Mouse (Mus musculus): ENCODE measurements around the gene Prap1.
"Not testable (repeated sequence)": the region's sequence is repeated elsewhere in the genome, so short reads cannot be mapped to it uniquely, and the experiment has no call there.

The Prap1 gene

DNA sequence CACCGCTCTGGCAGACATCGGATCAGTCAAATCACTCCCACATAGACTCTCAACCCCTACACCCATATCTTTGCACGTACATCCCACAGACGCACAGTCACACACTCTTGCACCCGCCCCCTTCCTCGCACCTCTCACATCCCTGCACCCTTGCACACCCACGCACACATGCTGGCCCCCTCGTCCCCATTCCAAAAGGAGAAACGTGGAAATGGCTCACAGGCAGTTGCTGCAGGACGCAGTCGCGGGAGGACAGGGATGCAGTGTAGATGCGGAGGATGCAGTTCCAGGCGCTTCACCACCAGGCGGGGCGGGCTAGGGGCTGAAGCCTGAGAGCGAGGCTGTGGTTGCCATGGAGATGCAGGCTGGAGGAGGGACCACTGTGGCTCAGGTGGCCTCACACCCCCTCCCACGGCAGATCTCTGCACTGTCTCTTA is 10.9 kb upstream of the Prap1 start, which contains the start of gene Caly:
Caly (minus strand) TSS at position 307 of the 437 bp plus-strand sequence.
- DNase-seq: peak; percentile 92

DNA sequence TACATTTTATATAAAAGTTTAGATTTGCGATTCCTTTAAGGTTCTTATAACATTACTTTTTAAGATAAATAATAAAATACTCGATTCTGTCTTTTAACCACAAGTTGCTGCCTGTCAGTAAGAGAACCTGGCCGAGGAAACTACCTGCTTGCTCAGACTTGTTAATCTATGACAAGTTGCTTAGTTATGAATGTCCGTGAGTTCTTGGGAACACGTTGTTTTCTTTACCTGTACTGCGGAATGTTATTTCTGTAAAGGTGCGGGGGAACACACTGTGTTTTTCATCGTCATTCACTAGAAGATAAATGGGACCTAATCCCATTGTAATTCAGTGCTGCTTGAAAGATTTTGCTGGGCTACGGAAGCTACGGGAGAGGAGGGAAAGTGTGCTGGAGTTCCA is 2.6 kb upstream of the Prap1 start:
- DNase-seq: no peak

DNA sequence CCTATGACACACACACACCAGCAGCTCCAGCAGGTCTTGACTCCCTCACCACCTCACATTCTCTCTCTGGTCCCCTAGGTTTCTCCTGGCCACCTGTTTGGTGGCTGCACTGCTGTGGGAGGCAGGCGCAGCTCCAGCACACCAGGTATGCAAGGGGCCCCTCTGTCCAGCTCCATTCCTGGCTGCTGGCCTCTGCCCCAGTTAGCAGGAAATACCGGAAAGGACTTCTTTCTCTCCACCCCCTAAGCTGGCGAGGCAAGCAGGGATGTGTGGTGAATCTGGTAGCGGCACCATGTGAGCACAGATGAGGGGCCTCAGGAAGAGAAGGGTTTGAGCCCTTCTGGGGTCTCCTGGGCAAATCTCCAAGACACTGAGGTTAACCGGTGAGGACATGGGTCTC is 1.8 kb downstream of the Prap1 start:
- no peak for DNase-seq

DNA sequence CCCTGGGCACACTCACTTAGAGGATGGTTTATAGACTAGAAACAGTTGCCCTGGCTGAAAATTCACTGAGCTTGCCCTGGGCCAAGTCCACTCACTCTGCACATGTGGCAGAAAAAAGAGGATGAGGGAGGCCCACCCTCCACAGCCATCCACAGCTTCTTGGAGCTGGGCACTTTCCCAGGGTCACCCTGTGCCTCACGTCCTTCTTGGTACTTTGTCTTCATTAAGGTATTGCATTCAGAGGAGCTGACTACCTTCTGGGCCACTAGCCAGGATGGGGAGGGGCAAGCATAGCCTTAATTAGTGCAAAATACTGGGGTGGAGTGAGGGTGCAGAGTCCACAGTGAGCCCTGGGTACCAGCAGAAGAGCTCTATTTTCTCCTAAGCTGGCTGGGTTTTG is 2.4 kb downstream of the Prap1 start:
- no peak for DNase-seq

DNA sequence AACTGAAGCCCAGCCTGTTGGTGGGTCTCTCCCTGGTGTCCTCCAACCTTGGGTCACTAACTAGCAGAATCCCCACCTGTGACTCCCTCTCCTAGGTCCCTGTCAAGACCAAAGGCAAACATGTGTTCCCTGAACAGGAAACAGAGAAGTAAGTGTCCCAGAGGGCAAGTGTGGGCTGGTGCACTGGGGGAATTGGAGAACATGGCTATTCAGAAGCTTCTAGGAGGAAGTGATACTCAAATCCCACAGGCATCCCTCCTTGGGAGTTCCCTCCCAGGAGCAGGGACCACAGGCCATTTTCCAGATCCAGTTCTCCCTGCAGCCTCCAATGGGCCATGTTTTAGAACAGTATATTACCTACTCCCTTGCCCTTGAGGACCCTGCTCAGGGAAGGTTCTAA is 2.9 kb downstream of the Prap1 start:
- DNase-seq: no peak

DNA sequence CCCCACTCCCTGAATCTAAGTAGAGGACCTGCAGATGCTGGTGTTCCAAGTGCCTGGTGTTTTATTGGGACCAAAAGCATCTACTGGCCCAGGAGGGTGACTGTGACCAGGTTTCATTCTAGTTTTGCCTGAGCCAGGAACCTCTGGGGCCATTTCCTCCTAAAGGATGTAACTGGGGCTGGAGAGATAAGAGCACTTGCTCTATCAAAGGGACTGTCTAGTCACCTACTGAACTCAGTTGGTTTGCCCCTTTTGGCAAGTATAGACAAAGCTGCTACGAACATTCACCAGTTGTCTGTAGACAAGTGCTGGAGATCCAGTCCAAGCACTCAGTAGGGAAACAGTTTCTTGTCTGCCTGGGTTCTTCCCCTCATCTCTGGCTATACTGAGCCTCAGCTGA is 5.3 kb downstream of the Prap1 start:
- DNase-seq: no peak

DNA sequence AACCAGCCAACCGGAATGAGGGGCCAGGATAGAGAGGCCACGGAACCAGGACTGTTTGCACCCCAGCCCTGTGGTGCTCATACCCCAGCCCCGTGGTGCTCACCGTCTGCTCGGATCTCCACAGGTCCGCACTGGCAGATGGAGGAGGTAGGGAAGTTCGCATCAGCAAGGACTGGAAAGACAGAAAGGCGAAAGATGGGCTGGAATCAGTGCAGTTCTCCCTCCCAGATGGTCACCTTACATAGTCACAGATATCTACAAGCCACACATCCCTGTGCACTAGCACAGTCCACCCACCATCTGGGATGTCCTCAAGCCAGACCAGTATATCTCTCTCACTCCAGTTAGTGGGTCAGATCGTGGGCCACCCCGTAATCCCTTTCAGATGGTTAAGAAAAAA is 8.3 kb downstream of the Prap1 start:
- peak; percentile 24 for DNase-seq

DNA sequence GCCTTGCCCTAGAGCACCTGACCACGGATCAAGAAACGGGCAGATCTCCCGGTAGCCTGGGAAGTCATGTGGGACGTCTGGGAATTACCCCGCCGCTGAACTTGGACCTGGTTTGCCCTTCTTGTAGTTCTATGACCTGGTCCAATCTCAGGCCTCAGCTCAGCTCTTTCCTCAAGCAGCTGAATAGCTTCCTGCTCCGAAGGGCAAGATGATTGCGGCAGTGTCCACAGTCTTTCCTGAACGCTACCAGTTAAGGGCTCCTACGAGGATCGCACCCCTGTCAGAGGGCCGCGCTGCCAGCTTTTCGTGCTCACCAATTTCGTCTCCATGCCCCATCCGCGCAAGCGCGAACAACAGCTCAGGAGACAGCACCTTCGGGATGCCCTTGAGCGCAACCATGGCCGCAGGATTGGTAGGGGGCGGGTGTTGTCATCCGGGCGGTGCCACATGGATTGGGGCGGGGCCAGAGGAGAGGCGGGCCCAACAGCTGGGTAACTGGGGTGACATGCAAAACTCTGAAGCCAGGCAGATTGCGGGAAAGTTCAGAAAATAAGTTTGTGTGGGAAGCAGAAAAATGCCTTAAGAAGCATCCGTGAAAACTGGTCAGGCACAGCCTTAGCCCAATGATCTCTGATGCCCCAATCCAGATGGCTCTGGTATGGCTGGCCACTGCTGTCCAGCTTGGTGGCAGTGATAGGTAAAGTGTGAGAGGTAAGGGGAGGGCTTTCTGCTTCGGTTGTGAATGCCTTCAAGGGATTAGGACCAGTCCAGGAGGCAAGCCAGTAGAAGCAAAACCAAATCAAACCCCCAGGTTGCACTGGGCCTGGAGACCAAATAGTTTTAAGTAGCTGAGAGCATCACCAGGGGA is 9.0 kb downstream of the Prap1 start, which contains the start of gene Fuom:
Fuom (minus strand) TSS at position 449 of the 868 bp plus-strand sequence.
- peak; percentile 87 for DNase-seq

DNA sequence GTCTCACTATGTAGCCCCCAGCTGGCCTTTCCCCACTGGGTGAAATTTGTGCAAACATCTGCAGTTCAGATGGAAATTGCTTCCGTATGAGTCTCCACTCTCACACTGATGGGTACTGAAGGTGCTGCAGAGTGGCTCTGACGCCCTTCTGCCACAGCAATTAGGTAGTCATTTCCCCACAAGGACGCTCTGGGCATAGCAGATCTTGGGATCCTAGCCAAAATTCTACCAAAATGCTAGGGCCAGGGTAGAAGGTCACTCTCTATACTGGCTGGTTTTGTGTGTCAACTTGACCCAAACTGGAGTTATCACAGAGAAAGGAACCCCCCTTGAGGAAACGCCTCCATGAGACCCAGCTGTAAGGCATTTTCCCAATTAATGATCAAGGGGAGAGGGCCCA is 10.8 kb downstream of the Prap1 start:
- no peak for DNase-seq

DNA sequence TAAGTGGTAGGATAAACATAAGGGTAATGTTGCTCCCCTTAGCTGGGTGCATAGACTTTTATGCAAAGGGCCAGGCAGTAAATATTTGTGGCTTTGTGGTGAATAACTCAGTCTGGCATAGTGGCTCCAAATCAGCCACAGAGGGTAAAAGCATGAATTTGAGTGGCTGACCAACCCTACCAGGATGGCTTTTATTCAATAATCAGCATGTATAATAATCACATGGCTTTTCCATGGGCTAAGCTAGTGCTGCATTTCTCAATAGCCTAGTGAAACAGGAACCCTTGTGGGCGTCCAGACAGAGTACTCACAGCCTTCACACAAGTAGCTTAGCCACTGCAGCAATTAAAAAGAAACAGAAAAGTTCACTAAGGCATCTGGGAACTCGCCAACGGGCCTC is 18.7 kb downstream of the Prap1 start:
- no peak for DNase-seq

DNA sequence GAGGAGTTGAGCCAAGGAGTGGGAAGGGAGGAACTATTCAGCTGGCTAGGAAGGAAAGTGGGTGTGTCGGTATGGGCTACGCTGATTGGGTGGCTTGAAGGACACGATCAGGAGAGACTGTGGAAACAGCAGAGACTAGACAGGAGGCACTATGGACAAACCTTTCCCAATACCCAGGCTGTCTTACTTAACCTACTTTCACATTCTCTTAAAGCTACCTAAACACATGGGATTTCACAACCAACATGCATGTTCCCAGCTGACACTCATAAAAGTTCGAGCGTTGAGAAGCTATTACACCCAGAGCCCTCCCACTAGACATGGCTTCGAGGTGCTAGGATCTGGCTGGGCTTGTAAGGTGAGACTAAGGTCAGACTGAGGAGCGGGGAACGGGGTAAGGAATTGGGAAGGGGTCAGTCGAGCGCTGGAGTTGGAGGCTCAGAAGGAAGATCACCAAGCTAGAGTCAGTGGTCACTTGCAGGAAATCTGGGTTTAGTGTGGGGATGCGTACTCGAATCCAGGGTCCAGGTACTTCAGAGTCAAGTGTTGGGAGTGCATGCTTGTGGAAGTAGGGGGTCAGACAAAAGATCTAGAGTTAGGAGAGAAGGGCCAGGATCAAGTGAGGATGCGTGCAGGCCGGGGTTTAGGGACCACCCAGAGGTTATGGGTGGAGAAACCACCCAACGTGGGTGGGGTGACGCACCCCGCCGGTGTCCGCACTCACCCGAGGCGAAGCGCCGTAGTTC is 22.6 kb downstream of the Prap1 start, which contains the start of gene Paox:
Paox (plus strand) TSS at position 217 of the 746 bp plus-strand sequence.
- DNase-seq: peak; percentile 58

DNA sequence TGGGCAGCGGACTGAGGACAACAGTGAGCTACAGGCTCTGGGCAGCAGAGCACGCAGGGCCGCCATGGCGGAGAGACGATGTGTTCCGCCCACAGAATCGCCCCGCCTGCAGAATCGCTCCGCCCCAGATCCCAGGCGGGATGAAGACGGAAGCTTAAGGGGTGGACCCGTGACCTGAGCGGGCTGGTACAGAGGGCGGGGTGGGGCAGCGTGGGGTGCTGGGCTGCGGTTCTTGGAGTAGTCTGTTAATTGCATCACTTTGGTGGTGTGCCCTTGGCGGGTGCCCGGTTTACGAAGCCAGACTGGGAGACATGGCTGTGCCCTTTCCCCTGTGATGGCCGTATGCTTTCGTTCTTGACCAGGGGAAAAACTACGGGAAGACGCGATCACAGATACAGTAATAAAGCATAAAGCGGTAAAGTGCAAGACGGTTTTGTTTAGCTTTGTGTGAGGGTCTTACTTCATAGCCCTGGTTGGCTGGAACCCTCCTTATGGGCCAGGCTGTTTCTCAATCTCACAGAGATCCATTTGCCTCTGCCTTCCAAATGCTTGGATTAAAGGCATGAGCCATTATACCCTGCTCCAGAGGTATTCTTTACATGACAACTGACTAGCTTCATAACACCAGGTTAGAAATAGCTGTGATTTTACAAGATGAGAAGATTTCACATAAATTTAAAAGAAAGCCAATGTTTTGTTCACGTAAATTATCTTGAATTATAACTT is 23.3 kb downstream of the Prap1 start, which contains the start of gene Echs1:
Echs1 (minus strand) TSS at position 148 of the 726 bp plus-strand sequence.
- DNase-seq: peak; percentile 87

DNA sequence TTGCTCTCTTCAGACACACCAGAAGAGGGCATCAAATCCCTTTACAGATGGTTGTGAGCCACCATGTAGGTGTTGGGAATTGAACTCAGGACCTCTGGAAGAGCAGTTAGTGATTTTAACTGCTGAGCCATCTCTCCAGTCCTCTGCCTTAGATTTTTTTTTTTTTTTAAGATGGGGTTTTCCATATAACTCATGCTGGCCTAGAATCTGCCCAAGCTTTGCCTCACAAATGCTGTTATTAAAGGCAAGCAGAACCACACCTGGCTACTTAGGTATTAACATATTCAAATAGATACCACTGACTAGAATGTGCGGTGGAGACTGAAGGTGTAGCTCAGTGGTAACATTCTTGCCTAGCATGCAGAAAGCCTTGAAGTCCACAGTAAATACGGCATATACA is 27.3 kb downstream of the Prap1 start:
- DNase-seq: no peak

DNA sequence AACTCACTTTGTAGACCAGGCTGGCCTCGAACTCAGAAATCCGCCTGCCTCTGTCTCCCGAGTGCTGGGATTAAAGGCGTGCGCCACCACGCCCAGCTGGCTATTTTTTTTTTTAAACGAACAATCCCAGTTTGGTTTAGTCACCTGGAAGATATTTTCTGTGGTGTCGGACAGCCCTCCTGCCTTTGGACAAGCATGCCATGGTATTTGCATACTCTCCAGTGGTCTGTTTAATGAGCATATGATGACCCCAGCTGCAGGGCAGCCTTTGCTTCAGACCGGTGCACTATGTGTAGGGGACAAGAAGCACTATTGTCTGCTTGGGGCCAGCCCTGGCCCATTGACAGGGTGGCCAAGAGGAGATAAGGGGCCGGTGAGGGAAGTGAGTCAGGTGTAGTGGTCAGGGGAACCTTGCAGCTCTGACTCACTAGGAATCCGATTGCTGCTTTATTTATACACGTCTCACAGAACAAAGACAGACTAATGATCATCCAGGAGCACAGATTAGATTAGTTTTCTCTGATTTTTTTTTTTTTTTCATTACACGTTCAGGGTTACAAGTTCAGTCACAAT is 28.2 kb downstream of the Prap1 start:
- no peak for DNase-seq

DNA sequence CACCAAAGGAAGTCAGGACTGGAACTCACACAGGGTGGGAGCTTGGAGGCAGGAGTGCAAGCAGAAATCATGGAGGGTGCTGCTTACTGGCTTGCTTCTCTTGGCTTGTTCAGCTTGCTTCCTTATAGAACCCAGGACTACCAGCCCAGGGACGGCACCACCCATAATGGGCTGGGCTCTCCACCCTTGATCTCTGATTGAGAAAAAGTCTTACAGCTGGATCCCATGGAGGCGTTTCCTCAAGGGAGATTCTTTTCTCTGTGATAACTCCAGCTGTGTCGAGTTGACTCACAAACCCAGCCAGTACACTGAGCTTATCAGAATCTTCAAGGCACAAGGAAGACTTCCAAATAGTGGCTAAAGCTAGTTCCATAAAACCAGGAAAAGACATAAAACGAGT is 29.6 kb downstream of the Prap1 start:
- DNase-seq: no peak

DNA sequence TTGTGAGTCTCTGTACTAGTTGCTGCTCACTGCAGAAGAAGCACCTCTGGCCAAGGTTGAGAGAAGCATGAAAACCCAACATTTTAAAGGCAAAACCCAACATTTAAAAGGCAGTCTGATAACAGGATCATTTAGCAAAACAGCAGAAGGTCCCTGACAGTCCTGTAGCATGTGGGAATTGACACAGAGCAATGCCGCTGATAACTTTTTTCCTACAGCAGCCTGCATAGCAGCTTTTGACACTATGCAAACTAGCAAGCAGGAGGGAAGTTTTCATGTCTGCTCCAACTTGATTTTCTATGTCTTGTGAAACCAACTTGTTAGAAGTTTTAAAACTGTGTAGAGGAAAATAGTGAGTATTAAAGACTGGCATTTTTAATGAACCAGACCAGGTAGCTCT is 31.2 kb downstream of the Prap1 start:
- no peak for DNase-seq

DNA sequence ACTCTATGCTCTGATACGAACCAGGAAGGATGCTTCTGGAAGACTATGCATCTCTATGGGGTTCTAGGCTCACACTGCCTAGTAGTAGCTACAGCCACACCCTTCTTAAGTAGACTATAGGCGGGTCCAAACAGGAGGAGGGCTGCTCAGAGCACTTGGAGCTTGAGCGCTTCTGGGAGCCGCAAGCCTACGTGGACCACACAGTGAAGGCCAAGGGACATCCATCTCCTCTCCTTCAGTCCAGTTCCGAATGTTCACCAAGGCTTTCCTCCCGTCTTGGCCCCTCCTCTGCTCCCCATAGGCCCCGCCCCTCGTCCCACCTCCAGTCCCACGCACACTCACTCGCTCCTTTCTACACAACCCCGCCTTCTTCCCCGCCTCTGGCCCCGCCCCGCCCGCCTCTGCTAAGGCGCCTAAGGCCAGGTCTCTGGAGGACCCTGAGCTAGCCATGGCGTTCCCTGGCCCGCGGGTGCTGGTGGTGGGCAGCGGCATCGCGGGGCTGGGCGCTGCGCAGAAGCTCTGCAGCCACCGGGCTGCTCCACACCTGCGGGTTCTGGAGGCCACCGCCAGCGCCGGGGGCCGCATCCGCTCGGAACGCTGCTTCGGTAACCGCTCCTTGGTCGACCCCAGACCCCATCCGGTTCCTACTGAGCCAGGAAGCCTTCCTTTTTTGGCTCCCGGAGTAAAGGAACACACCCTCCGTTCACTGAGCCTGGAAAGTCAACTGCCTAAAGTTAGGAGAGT is 32.3 kb downstream of the Prap1 start:
- peak; percentile 88 for DNase-seq

DNA sequence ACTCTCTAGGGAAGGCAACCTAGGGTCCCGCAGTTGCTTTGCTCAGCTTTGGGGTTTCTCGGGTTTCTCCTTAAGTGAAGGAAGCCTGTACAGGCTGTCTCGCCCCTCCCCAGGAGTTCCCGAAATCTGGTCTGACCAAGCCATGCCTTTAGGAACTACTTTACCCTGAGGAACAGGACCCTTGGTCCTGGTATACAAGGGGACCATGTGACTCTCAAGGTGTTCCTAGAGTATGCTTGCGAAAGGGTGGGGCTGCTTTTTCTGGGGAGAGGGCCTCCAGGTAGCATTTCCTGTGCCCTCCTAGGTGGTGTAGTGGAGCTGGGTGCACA is 32.8 kb downstream of the Prap1 start:
- no peak for DNase-seq

DNA sequence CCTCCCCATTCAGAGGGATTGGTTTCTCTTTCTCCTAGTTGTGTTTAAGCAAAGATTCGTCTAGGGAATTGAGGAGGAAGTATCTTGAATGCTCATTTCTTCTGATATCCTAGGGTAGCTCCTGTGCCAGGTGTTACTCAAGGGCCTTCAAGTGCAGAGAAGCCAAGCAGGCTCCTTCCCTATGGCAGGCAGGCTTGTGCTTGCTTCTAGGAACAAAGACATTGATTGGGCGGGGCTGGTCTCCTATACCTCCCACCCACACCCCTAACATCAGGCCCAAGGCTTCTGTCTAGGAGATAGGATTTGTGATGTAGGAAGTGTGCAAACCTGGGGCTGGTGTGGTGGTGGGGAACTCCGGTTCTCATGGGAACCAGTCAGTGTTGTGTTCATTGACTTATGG is 33.7 kb downstream of the Prap1 start:
- DNase-seq: no peak

DNA sequence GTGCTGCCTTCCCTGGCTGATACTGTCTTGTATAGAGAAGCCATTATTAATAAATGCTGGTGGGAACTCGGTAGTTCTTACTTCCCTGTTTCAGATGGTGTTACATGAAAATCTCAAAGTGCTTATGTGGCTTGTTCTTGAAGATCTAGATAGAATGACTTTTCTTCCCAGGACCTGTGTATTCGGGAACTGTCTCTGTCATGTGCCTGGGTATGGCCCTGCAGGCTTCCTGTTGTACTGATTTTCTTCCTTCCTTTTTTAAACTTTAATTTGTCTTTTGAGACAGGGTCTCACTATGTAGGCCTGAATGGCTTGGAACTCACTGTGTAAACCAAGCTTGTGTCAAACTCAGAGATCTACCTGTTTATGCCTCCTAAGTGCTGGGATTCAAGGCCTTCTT is 34.7 kb downstream of the Prap1 start:
- no peak for DNase-seq

DNA sequence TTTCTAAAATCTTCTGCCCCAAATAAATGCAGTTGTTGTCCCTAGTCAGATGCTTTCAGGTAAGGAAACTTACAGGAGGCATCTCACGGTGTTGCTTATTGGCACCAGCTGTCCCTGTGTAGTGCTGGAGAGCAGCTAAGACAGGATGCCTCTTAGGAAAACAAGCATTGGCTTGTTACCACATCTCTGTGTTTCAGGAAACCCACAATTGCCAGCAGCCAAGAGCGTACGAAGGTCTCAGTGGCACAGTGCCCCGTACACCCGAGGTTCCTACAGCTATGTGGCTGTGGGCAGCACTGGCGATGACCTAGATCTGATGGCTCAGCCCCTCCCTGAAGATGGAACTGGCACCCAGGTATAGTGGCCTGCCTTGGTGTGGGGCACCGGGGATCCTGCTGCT is 39.0 kb downstream of the Prap1 start:
- DNase-seq: not testable (repeated sequence)

DNA sequence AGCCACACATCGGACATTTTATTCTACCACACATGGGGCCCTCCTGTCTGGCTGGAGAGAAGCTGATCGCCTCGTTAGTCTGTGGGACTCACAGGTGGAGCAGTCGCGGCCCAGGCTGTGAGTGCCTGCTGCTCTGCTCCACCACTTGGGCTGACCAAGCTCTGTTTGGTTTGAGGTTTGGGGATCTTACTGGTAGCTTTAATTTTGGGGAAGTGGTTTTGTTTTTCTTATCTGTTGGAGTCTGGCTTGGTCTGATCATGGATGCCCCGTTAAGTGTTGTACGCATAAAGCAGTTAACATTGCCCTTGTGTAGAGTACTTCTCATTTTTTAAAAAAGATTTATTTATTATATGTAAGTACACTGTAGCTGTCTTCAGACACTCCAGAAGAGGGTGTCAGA is 40.8 kb downstream of the Prap1 start:
- not testable (repeated sequence) for DNase-seq
